Mouse (Mus musculus): ENCODE measurements around the gene Cnnm1. TPM values are rescaled to one million over a fixed set of nuclear protein-coding genes. Genes with fewer than 3 reads are reported as not detected.
A peak's percentile ranks its signal among the peaks of the same experiment; 100 is the strongest.

Gene Cnnm1
- total RNA-seq, 2 experiments from 2014 or later: 34.1 to 34.5 TPM

GRCm38 (mm10) chr19:43510436-43511220 lies 70.4 kb downstream of the Cnnm1 start:
- DNase-seq (ENCODE audit: low spot score in 2 of 2): no peak

- DNase-seq (ENCODE audit: low spot score in 2 of 2): no peak
These were observed 71.7 kb downstream of the Cnnm1 start for GRCm38 (mm10) chr19:43511621-43512620.

DNA sequence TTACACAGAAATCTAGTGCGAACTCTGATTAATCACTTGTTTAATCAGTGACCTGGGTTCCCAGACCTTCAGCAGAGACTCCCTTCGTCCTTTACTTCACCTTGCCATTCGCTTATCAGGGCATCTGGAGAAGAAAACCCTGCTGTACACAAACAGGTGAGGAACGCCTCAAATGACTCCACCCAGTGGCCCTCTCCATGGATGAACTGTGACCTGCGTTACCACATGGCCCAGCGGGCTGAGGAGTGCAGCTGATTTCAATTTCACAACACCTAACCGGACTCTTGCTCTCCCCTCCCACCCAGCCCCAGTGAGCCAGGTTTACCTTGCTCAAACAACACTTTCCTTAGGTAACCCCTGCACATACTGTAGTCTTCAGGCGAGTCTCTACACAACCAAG lies 73.6 kb downstream of the Cnnm1 start:
- DNase-seq (ENCODE audit: low spot score in 2 of 2): no peak

GRCm38 (mm10) chr19:43515668-43516396 lies 75.6 kb downstream of the Cnnm1 start:
- no peak for DNase-seq (ENCODE audit: low spot score in 2 of 2)

DNA sequence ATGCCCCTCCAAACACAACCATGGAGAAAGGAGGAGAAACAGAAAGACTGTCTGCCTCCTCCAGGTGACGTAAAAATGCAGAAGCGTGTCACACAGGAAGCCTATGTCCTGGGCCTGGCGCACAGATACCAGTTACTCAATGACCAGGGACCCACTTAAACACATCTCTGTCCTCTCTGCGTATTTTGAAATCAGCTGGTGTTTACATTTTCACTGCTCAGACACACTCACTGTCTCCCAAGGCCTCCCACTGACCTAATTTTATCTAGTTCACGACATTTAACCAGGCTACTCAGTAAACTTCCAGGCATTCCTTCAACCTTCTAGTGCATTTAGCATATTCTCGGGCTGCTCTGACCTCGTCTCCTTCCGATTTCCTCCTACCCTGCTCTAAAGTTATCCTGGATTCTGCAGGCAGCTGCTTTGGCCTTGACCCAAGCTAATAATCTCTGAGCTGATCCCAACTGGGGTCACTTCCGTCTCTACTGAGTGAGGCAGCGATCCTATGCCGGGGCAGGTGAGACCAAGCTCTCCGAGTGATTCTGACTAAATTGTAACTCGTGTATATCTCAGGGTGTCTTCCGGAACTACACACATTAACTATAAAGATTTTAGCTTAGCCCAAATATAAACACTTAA lies 76.3 kb downstream of the Cnnm1 start:
- DNase-seq (ENCODE audit: low spot score in 2 of 2): no peak

DNA sequence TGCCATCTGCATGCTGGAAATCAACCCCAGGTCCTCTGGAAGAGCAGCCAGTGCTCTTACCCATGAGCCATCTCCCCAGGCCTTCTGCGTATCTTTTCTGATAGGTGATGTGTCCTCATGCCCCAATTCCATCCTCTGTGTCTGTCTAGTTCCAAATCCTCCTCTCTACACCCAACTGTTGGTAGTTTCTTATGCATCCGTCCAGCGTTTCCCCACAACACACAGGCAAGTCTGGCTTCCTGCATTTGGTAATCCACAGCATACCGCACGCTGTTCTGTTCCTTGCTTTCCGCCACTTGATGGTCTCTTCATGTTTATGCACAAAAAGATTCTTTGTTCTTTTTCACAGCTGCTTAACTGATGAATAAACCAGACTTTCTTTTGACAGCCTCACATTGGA lies 77.1 kb downstream of the Cnnm1 start:
- DNase-seq (ENCODE audit: low spot score in 2 of 2): no peak

- no peak for DNase-seq (ENCODE audit: low spot score in 2 of 2)
These were observed 77.6 kb downstream of the Cnnm1 start for GRCm38 (mm10) chr19:43517808-43518207.

DNA sequence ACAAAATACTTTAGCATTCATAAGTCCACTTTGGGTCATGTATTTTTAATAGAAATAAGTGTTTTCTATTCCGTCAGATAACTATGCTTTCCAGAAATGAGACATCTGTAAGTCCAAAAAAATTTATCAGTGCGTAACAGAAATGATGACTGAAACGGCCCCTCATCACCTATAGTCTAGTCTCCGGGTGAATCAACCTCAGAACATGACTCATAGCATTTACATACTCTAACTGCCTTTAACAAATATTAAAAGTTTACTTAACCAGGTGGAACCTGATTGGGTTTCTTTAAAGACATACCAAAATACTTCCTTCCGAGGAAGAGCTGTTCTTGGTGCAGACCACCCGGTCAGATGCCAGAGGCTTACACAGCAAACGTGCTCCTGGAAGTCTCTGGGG lies 78.0 kb downstream of the Cnnm1 start:
- no peak for DNase-seq (ENCODE audit: low spot score in 2 of 2)

GRCm38 (mm10) chr19:43519226-43519625 lies 79.0 kb downstream of the Cnnm1 start:
- no peak for DNase-seq (ENCODE audit: low spot score in 2 of 2)

DNA sequence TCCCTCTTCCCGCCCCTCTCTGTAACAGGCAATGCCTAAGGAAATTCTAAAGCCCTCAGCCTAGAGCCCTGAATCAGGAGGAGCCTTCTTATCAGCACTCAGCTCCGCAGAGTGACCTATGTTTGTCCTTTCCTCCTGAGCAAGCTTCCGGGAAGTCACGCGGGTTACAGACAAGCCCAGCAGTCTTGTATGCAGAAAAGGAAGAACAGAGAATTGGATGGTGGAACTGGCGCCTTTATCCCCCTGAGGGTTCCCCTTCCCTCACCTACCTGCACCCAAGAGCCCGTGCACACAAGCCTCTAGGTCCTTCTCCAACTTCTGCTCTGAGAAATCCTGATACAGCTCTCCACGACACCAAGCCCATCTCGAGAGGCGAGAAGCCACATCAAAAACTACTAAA lies 80.2 kb downstream of the Cnnm1 start:
- no peak for DNase-seq (ENCODE audit: low spot score in 2 of 2)

GRCm38 (mm10) chr19:43521362-43521761 lies 81.1 kb downstream of the Cnnm1 start:
- no peak for DNase-seq (ENCODE audit: low spot score in 2 of 2)

GRCm38 (mm10) chr19:43521996-43522395 lies 81.8 kb downstream of the Cnnm1 start:
- DNase-seq (ENCODE audit: low spot score in 2 of 2): no peak

GRCm38 (mm10) chr19:43523551-43523950 lies 83.3 kb downstream of the Cnnm1 start:
- peak; percentile 29 to 45 for DNase-seq (ENCODE audit: low spot score in 2 of 2)

- peak; percentile 93 to 96 for DNase-seq (ENCODE audit: low spot score in 2 of 2)
These were observed 84.2 kb downstream of the Cnnm1 start, which contains the start of gene Got1 for GRCm38 (mm10) chr19:43524187-43525103. Gene Got1, minus strand, starts transcription at chr19:43524605.

- no peak for DNase-seq (ENCODE audit: low spot score in 2 of 2)
These were observed 84.9 kb downstream of the Cnnm1 start for GRCm38 (mm10) chr19:43525104-43525482.

GRCm38 (mm10) chr19:43525566-43525965 lies 85.3 kb downstream of the Cnnm1 start:
- DNase-seq (ENCODE audit: low spot score in 2 of 2): no peak

GRCm38 (mm10) chr19:43526025-43526424 lies 85.8 kb downstream of the Cnnm1 start:
- no peak for DNase-seq (ENCODE audit: low spot score in 2 of 2)

- DNase-seq (ENCODE audit: low spot score in 2 of 2): no peak
These were observed 86.9 kb downstream of the Cnnm1 start for GRCm38 (mm10) chr19:43527131-43527530.

DNA sequence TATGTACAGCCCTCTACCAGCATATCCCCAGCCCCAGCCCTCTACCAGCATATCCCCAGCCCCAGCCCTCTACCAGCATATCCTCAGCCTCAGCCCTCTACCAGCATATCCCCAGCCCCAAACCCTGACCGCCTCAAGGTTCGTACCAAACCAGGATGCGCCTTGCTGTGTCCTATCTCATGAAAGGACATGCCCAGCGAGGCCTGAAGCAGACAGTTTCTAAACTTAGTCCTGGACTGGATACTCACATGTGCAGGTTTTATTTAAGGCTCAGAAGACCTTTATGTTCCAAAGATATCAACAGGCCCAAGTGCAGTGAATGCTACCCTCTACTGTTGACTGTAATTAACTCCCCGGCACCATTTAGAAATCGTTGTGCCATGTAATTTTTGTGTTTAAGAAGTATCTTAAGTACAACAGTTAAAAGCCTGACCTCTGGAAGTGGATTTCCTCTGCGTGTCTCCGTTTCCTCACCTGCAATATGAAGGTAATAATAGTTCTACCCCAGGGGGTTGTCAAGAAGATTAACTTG lies 87.9 kb downstream of the Cnnm1 start:
- DNase-seq (ENCODE audit: low spot score in 2 of 2): no peak

All from layer of hippocampus, postnatal 10 days (tissue).